Mouse (Mus musculus) gastrocnemius, postnatal 25 days (tissue): ENCODE measurements at regions not wholly inside any gene's neighbourhood (a gene's known extent, or its start where the extent isn't known, plus 50 kb on each side); places are given as distances from the start of the nearest gene placed in this dataset.

Experiments
- DNase-seq: peaks from one replicate; pipeline ENCODE4 v3.0.0; 2022

DNA sequence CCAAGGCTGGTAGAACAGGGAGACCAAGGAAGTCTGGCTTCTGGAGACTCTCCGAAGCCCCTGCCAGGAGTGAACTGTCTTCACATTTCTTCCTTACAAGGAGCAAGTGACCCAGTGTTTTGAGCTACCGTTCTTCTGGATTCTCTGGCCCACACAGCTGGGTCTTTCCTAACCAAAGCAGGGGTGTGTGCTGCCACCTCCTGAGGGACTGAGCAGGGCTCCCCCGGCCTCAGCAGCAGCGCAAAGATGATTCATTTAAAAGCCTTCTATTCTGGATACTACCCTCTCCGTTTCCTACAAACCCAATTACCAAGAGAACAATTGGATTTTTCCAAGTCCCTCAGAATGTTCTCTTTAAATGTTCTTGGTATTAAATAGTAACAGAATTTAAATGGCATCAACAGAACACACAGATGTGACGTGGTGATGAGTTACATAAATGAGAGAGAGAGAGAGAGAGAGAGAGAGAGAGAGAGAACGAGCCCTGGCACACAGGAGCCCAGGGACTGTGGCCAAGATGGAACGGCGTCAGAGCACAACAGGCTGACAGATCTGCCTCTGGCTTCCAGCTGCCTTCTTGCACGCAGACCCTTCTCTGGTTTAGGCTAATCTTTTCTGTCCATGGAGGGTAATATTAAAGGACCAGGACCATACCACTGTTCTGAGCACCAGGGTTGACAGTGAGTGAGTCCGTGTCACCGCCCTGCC is 191.6 kb downstream of the Agtpbp1 start:
- DNase-seq: peak; percentile 26

DNA sequence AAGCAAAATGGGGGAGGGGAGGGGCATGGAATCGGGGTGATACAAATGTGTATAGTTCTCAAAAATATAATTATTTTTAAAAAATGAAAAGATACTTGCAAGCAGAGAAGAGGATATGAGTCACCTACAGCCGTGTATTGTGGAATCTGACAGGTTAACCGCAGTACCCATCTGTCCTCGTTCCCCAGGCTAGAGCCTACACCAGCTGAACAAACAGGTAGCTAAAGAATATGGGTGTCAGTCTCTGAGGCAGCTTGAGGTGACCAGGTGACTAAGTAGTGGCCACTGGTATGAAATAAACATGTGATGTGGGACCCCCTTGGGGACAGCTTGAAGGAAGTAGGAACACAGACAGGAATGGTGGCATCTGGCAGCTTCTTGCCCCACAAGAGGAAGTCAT is 192.2 kb downstream of the Agtpbp1 start:
- DNase-seq: no peak

DNA sequence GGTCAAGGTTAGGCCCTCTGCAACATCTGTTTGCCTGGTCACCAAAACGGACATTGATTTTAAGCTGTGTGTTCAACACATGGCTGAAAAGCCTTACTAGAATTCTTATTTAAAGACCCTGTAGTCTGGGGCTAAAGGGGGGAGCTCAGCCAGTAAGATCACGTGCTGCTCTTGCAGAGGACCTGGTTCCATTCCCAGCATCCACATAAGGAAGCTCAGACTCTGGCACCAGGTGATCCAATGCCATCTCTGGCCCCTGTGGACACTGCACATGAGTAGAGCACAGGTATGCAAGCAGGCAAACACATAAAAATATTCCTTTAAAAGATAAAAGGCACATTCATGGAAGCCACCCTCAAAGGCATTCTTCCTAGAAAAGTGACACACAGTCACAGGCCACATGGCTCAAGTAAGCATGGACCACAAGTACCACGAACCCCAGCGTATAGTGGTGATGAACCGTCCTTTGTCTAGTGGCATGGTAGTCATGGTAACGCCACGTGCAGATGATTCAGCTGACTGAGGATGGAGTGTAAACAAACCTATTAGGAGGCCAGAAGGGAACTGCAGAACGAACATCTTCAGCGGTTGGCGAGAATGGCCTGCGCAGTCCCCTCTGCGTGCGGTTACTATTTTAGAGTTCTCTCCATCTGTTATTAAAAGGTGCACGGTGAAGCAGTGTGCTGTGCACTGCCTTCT is 197.3 kb downstream of the Agtpbp1 start:
- DNase-seq: no peak

DNA sequence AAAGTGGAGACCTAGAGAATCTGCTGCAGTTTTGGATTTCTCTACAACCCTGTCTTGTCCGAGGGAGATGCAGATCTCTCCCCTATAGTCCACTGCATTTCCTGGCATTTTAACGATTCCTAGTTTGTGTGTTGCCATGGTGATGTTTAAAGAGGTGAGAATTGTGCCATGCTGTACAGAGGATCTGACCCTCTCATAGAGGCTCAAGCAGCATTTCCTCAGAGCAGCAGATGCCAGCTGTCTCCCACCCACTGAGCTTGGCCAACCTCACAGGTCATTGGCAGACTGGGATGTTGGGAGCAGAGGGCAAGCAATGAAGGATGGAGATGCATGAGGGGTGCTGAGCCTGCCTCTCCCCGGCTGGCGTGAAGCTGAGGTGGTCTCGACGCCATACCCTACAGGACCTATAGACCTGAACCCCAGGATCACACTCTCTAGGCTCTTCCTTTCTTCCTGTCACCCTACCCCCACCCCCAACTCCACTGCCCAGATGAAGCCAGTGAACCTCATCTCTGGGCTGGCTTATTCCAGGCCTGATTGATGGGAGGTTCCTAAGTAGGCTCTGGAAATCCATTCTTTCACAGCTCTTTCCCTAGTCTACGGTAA is 198.0 kb downstream of the Agtpbp1 start:
- no peak for DNase-seq

DNA sequence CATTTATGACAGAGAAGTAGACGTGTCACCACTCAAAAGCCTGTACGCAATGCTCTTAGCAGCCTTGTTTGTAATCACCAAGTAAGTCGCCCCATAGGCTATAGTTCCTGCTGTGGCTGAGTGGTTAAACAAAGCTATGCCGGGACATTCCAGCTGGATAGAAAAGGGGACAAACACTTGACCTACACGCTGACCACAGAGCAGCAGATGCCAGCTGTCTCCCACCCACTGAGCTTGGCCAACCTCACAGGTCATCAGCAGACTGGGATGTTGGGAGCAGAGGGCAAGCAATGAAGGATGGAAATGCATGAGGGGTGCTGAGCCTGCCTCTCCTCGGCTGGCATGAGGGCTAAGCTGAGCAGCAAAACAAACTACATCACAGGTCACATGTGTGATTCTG is 199.2 kb downstream of the Agtpbp1 start:
- DNase-seq: no peak

DNA sequence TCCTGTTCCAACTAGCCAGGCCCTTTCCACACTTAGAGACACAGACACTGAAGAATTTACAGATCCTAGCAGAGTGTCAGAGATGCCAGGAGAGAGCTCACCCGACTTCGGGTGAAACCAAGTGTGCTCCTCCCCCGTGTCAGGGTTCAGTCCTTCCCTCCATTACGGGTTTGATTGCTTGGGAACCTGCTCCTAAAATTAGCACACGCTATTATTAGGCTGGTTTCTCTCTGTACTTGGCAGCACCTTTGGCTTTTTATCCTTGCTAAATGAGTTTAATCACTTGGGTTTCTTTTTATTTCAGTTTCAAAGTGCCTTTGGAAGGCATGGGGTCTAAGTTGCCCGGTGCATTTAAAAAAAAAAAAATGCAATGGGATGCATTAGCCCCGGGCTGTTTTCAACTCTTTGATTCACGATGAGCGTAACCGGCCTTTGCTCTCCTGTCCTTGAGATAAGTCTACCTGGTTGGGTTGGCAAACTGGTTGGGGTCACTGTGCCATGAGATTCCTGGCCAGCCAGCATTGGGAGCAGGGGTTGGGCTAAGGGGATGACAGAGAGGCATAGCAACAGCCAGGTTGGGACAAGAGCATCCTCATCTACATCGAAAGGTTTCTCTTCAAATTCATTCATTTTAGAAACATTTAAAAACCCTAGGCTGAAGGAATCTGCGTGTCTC is 214.7 kb downstream of the Agtpbp1 start:
- no peak for DNase-seq

DNA sequence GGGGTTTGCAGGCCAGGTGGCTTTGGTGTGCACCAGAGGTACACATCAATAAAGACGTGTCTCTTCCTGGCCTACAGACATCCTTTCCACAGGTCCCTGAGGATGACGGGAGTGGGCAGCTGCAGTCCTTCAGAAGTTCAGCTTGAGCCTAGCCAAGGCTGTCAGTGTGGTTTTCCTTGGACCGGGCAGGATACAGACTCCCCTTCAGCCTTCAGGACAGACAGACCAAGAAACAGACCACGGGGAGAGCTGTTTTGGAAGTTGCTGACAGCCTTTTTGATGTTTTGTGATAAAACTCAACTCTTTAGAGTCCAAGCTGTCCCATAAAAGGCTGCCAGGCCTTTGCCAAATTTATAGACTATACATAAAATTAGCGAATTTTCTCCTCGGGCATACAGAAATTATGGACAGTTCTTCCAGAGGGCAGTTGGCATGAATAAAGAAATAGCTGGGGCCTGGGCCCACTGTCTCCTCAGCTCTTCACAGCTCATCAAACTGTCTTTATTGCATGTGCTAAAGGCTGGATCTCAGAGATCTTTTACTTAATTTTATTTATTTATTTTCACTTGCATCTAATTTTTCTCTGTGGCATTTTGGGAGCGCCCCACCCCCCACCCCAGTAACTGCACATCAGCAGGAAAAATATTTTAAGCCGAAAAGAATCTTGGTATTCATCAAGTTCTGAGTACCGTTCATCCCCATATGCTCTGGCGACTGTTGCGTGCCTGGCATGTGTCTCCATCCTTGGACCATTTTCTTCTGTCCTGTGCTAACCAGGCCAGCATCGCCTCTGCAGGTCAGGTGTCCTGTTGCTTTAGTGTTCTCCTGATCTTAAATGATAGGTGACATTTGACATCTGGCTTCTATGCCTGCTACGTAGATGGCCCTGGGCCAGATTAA is 216.2 kb downstream of the Agtpbp1 start:
- DNase-seq: no peak

DNA sequence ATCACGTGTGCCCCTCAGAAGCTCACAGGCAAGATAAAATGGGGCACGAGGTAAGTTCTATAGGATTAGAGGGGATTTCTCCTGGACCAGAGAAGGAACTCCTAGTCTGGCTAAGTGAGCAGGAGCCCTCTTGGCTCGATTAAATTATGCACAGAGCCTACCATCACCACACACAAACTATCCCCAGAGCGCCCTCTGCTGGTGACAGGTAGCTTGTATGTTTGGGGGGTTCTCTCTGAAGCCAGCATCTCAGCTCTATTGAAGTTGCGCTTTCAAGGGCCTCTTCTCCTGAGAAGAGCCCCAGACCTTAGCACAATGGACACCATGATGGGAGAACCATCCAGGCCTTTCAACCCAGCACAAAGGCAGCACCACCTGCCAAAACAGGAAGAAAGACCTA is 219.6 kb downstream of the Agtpbp1 start:
- peak; percentile 27 for DNase-seq

DNA sequence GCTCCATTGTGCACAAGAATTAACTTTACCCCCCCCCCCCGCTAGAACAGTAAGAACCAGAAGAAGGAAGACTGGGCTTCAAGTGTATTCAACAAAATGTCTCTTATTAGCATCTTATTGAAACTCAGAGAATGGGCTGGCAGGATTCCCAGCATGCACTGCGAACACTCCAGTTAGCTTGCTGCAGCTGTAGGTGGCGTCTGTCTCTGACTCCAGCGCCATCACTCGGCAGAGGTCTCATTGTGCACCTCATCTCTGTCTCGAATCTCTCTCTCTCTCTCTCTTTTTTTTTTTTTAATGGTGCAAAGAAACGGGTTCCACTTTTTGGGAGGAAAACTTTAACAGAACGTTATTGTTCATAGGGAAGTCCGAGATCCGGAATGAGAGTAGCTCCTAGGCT is 221.6 kb downstream of the Agtpbp1 start:
- DNase-seq: no peak

DNA sequence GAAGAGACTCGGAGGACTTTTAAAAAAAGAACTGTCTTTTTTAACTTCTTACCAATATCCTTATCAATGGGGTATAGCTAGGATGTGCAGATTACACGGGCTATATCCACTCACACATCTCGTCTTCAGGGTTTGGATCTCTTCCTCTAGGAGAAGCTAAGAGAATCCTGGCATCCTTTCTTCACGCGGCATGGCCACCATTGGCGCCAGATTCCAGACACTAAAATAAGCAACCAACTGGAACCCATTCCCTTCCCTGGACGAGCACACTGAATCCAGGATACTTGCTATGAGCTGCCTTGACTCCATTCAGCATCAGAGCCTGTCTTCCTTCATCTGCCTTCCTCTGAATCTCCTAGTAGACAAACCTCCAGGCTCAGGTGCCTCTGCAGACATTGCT is 223.7 kb downstream of the Agtpbp1 start:
- no peak for DNase-seq

DNA sequence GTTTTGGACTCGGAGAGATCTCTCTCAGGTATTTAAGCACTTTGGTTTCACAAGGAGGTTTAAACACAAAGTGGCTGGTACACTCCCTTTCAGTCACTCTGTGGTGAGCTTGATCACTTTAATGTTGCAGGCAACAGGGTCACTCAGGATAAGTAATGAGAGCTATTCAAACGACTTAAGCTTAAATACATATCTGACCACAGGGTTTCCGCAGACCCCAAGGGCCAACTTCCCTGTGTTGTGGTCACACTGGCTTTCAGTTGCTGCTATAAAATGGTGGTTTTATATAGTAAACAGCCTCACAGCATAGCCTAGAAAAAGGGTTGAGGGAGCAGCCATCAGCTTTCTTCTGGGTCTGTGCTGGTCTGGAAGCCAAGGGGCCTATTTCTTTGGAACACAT is 225.0 kb downstream of the Agtpbp1 start:
- DNase-seq: no peak

DNA sequence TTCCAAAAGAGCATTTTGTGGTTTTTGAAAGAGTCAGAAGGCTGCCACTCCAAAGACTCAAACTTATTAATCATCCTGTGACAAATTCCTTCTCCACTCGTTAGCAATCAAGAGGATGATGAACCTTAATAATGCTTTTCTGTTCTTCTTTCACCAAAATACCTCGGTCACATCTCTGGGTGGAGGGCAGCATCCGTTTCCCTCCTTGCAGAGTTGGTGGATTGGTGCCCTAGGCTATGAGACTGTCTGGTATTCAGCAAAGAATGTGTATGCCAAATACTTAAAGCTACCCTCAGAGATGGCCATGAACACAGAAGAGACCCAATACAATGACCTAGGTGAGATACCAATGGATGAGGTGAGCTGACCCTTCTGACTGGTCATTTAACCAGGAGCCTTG is 226.6 kb downstream of the Agtpbp1 start:
- no peak for DNase-seq

DNA sequence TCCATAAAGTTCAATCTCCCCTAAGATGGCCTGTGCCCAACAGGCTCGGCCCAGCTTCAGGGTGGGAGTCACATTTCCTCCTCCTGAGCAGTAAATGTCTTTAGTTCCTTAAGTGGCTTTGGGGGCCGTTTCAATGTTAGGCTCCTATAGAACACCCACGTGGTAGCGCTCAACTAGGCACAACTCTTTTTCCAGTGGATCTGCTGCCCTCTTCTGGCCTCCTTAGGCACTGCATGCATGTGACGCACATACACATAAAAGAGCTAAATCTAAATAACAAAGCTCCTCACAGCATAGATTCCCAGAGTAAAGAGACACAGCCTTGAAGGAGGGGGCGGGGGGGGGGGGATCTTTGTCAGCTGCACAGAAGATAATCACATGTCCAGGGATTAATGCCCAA is 233.6 kb downstream of the Agtpbp1 start:
- no peak for DNase-seq

DNA sequence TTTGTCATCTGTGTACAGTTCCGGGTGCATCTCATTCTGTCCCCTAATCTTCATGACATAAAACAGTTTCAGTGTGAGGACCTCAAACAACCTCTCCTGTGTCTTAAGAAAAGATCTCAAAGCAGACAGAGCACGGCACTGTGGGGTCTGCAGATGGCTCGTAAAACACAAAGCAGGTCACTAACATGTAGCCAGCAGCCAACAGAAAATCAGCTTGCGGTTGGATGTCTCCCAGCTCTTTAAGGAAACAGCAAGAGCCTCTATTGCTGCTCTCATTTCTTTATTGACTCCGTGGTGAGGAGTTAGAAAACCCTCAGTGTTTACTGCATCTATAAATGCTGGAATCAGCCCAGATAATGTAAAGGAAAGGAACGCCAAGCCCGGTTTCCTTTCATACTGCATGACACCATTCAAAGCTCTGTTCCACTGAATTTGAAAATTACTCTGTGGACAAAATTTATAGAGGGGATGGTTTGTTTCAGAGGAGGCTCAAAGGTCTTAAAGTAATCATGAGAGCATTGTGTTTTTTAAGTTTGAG is 234.3 kb downstream of the Agtpbp1 start:
- DNase-seq: no peak

DNA sequence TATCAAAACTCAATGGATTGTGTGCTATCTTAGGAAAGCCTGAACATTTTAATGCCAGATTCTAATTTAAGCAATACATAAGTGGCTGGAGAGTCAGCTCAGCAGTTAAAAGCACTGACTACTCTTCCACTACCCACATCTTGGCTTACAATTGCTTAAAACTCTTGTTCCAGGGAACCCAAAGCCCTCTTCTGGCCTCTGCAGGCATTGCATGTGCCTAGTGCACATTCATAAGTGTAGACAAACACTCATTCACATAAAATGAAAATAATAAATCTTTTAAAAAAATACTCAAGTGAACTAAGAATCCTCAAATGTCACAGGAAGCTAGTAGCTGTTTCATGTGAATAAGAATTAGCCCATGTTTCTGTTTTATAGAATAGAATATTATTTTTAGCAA is 236.5 kb downstream of the Agtpbp1 start:
- DNase-seq: no peak

DNA sequence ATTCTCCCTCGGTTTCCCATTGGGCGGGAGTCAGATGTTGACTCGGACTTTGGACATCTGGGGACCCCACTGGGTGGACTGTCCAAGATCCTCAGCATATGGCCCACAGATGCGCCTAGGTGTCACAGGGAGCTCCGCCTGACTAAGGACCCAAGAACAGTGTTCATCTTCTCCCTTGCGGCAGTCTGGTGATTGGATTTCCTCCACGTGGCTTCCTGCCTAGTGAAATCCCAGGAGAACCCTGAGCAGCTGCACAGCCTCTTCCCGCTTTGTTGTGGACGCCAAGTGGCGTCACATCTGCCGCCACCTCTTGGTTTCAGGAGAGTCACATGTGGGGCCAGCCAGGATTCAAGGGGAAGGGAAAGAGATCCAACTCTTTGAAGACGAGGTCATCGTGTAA is 243.2 kb downstream of the Agtpbp1 start:
- DNase-seq: peak; percentile 71

DNA sequence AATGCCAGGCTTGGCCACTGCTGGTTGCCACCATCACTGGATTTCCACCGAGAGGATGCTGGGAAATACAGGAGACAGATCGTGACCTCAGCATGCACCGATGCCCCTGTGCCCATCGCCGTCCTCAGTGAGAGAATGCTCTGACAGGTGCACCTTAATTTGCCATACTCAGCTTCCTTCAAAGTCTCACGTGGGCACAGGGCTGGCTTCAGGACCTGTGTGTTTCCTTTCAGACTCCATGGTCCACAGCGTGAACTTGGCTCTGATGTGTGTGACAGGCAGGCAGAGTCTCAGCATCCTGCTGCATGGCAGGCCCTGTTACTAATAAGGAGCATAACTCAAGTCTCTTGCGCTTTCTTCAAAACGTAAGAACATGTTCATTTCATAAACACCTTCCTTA is 246.6 kb downstream of the Agtpbp1 start:
- no peak for DNase-seq

DNA sequence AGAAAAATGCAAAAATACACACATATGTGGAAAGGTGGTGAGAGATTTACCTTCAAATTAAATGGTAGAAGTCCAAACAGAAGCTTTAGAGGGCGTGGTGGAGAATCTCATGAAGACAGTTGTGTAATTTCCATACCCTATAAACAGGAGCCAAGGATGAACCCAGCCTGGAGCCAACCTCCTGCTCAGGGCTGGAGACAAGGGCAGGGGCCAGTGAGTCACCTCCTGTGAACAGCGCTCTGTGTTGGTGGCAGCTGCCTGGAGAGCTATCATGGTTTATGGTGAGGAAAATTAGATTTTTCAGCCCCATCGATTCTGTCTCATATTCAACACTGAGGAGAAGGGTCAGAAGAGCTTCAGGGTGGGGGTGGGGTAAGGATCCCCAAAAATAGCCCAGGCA is 261.1 kb downstream of the Agtpbp1 start:
- DNase-seq: no peak

DNA sequence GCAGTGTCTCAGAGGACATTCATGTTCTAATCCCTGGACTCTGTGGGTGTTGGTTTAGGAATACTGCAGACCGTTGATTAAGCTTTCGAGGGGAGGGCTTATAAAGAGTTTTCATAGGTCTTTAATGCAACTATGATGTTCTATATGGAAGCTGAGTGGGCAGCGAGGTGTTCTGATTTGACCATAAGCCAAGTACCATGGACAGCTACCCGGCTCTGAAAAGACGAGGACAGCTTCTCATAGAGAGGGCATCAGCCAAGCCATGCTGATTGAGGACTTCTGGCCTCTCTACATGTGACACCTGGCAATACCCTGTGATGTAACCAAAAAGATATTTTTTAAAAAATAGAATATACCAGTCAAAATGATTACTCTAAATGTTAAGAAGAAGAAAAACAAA is 261.6 kb downstream of the Agtpbp1 start:
- no peak for DNase-seq

DNA sequence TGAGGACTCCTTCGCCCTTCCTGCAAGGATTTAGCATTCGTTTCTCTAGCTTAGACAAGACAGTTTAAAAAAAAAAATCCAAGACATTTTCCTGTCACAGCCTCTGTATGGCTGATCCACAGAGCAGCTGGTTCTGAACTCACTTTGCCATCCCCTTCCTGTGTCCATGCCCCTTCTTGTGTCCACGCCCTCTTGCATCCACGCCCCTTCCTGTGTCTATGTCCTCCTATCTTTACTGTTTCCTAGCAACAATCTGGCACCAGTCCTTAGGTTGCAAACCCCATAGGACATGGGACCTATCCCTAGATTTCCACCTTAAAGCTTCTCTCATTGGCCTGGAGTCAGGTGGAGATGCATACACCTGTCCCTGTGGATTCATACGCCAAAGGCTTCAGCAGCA is 264.8 kb downstream of the Agtpbp1 start:
- DNase-seq: no peak

DNA sequence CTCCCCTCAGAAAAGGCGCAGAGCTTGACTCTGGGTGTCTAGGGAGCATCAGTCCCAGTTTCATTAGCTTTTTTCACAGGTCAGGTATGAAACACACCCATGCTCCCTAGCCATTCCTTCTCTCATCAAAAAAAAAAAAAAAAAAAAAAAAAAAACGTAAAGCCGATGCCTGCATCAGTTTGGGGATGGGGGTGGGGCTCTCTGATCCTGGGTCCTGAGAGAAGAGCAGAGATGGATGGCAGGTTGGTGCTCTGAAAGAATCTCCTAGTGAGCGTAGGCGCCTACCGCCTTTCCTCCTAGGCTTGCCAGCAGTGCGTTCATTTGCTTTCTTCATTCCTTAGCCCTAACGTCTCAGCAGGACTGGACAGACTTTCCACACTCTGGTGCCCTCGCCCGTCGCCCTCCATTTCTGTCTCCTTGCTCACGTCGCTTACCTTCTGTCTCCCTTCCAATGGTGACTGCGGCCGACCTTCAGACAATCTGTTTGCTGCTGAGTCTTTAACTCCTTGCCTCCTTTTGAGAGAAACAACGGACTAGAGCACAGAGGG is 267.5 kb downstream of the Agtpbp1 start:
- no peak for DNase-seq

DNA sequence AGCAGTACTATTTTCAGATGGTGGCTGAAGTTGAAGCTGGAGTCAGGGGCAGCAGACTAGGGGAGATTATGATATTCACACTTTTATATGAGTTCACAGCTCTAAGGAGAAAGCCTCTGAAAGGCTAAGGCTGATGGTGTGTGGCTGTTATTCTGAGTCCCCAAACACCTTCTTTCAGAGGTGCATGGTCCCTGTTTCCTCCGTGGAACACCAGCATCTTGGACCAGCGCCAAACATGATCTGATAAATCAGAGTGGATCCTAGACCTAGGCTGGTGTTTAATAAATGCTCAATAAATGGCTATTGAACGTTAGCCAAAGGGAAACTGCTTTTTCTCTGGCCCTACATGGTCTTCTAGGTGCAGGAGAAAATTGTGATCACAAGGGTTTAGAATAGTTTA is 269.2 kb downstream of the Agtpbp1 start:
- DNase-seq: no peak
